ENCODE assay signal across 10 mouse cellular contexts in genomic region chr7:54845875-54846691, GRCm38 (mm10). TPM values are rescaled to one million over a fixed set of nuclear protein-coding genes. Genes with fewer than 3 reads are reported as not detected.
A peak's percentile ranks its signal among the peaks of the same experiment; 100 is the strongest.
DNase-seq lines count a peak whose midpoint lies in the region; ATAC-seq and TF ChIP-seq lines count a peak whose summit lies in the region.
"Had no signal": no experiment of that assay in that cellular context is flagged by ENCODE, and none has a peak within 500 bp of the region (broad histone marks: within the 10 kb centered on the region; RNA-seq: fewer than 3 reads in every experiment).

No protein-coding gene starts in this region.

- H3K4me2 ChIP-seq in forebrain, embryonic 15.5 days (replicated peaks) = no peak overlapping the region
- H3K4me2 ChIP-seq in neural tube, embryonic 13.5 days = no peak overlapping the region
- H3K4me2 ChIP-seq: liver, embryonic 13.5 days had no signal

- WGBS in forebrain, embryonic 15.5 days = 66% methylated on average over 8 of the region's 8 CpGs
- WGBS in neural tube, embryonic 13.5 days = 78% methylated on average over 8 of the region's 8 CpGs

- H3K4me1 ChIP-seq in forebrain, embryonic 15.5 days = no peaks in the 10 kb centered on the region
- H3K4me1 ChIP-seq in neural tube, embryonic 13.5 days (replicated peaks) = no peaks in the 10 kb centered on the region
- H3K4me1 ChIP-seq: liver, embryonic 13.5 days had no signal

- H3K4me3 ChIP-seq in left cerebral cortex, adult 2 months = no peak overlapping the region
- H3K4me3 ChIP-seq in forebrain, embryonic 15.5 days = no peak overlapping the region
- H3K4me3 ChIP-seq in neural tube, embryonic 13.5 days = no peak overlapping the region
- H3K4me3 ChIP-seq: liver, embryonic 13.5 days had no signal

- CTCF ChIA-PET in Patski (lab: Charles Lee) = interaction anchor here (0.8 to 1.0 kb wide), 2 partner anchors 858 to 864 kb away, joined by 3 read pairs; no protein-coding TSS in a partner anchor

- no peak for DNase-seq in left cerebral cortex, adult 2 months (ENCODE audit: extremely low spot score in 1 of 2, low spot score in 2 of 2)
- no peak for DNase-seq in left cerebral cortex, postnatal 25 days (ENCODE audit: low spot score in 2 of 2)
- DNase-seq in Patski (ENCODE audit: low read depth, low spot score) = no peak
- no peak for DNase-seq in kidney, postnatal 36 days
- DNase-seq: adrenal gland, adult 8-10 months; heart, postnatal 10 days; liver, embryonic 13.5 days had no signal

- ATAC-seq in Patski = no peak
- ATAC-seq in forebrain, embryonic 15.5 days (replicated peaks) = peak; percentile 62
- ATAC-seq in neural tube, embryonic 13.5 days (ENCODE audit: low read depth) = peak; percentile 32; the same call in 1 of the 2 replicates
- ATAC-seq in erythroid progenitor cell, adult 5-6 weeks (replicated peaks; ENCODE audit: low FRiP score, poor library complexity, severe bottlenecking) = no peak

- H3K9me3 ChIP-seq in forebrain, embryonic 15.5 days = no peaks in the 10 kb centered on the region
- no peaks in the 10 kb centered on the region for H3K9me3 ChIP-seq in neural tube, embryonic 13.5 days
- H3K9me3 ChIP-seq: liver, embryonic 13.5 days had no signal

- intact Hi-C loops in left cerebral cortex, adult 2 months (cut with DNase I) = loop anchor here (1.0 to 5.0 kb wide), 3 partner anchors 66 to 891 kb away; no protein-coding TSS in a partner anchor
- intact Hi-C loops in left cerebral cortex, postnatal 25 days (cut with DNase I) = loop anchor here (2.0 kb wide), 2 partner anchors 865 to 891 kb away; no protein-coding TSS in a partner anchor

- in situ Hi-C loops in Patski (cut with MboI; ENCODE audit: low pct_unique_long_range_greater_than_20kb) = loop anchor here (10.0 kb wide), 1 partner anchor 869 kb away; no protein-coding TSS in a partner anchor

- no peak overlapping the region for H3K27ac ChIP-seq in left cerebral cortex, adult 2 months
- H3K27ac ChIP-seq in forebrain, embryonic 15.5 days (replicated peaks) = no peak overlapping the region
- H3K27ac ChIP-seq in neural tube, embryonic 13.5 days (replicated peaks) = no peak overlapping the region
- H3K27ac ChIP-seq: liver, embryonic 13.5 days had no signal

- no peaks in the 10 kb centered on the region for H3K27me3 ChIP-seq in Patski
- H3K27me3 ChIP-seq in forebrain, embryonic 15.5 days = no peaks in the 10 kb centered on the region
- no peaks in the 10 kb centered on the region for H3K27me3 ChIP-seq in neural tube, embryonic 13.5 days
- H3K27me3 ChIP-seq: liver, embryonic 13.5 days had no signal

- H3K36me3 ChIP-seq in forebrain, embryonic 15.5 days = no peaks in the 10 kb centered on the region
- no peaks in the 10 kb centered on the region for H3K36me3 ChIP-seq in neural tube, embryonic 13.5 days
- H3K36me3 ChIP-seq: liver, embryonic 13.5 days had no signal

- TF ChIP-seq CTCF in left cerebral cortex, adult 2 months (IDR thresholded peaks at IDR 0.05) = peak; percentile 79
- peak; percentile 29 for TF ChIP-seq CTCF in Patski (IDR thresholded peaks at IDR 0.05)

- POLR2A ChIA-PET in Patski (lab: Charles Lee) = no interaction called here

- H3K9ac ChIP-seq in forebrain, embryonic 15.5 days (replicated peaks) = no peak overlapping the region
- H3K9ac ChIP-seq in neural tube, embryonic 13.5 days = no peak overlapping the region
- H3K9ac ChIP-seq: liver, embryonic 13.5 days had no signal

RNA-seq across cellular contexts. Expression of gene Luzp2, which starts 10.8 kb away (rescaled TPM):
- total RNA-seq in left cerebral cortex, adult 2 months (2021) = 10 to 100 TPM; 97.1 to 99.7 TPM
- 100 to 1,000 TPM; 101 to 104 TPM for total RNA-seq in left cerebral cortex, postnatal 25 days (2021)
- 0.13 TPM for polyA plus RNA-seq in Patski (2021)
- polyA plus RNA-seq in forebrain, embryonic 15.5 days (2015; fragmentation: Nextera tagmentation; extraction: Ambion mirVana) = 20.0 and 26.2 TPM in 2 replicates
- 16.3 and 19.8 TPM in 2 replicates for polyA plus RNA-seq in neural tube, embryonic 13.5 days (2015; fragmentation: Nextera tagmentation; extraction: Ambion mirVana)
- not detected in 2 replicates for total RNA-seq in erythroid progenitor cell, adult 5-6 weeks (2015; ENCODE audit: low replicate concordance)
- not detected in 2 replicates for total RNA-seq in erythroid progenitor cell, adult 5-6 weeks (2017; ENCODE audit: low replicate concordance)

Comparison
In these comparisons a context has a peak if more than half of its experiments do, and no peak if none do; other contexts are left out.
1. ATAC-seq: peak in forebrain, embryonic 15.5 days (single experiment) and neural tube, embryonic 13.5 days (single experiment); none in Patski (single experiment) and erythroid progenitor cell, adult 5-6 weeks (single experiment).
2. RNA of gene Luzp2, which starts 10.8 kb away (total RNA-seq): 101 to 104 TPM in left cerebral cortex, postnatal 25 days and 97.1 to 99.7 TPM in left cerebral cortex, adult 2 months; not detected in erythroid progenitor cell, adult 5-6 weeks; every median in the first group is over 10 times any median in the second.